Mouse (Mus musculus): ENCODE measurements around the gene Kcnd2. TPM values are rescaled to one million over a fixed set of nuclear protein-coding genes. Genes with fewer than 3 reads are reported as not detected.
"Not testable (repeated sequence)": the region's sequence is repeated elsewhere in the genome, so short reads cannot be mapped to it uniquely, and the experiment has no call there.

Kcnd2 gene
- total RNA-seq (2021) = 100 to 1,000 TPM in 1 of 2 experiments, 10 to 100 TPM in 1; 95.3 to 101 TPM
- long read RNA-seq, experiment 1, partial matches to known transcripts = 3 of 7 reads
- long read RNA-seq, experiment 1, other reads (novel, unspliced or antisense) = 4 of 7 reads
- long read RNA-seq, experiment 2, partial matches to known transcripts = 4 of 9 reads
- long read RNA-seq, experiment 2, other reads (novel, unspliced or antisense) = 5 of 9 reads

DNA sequence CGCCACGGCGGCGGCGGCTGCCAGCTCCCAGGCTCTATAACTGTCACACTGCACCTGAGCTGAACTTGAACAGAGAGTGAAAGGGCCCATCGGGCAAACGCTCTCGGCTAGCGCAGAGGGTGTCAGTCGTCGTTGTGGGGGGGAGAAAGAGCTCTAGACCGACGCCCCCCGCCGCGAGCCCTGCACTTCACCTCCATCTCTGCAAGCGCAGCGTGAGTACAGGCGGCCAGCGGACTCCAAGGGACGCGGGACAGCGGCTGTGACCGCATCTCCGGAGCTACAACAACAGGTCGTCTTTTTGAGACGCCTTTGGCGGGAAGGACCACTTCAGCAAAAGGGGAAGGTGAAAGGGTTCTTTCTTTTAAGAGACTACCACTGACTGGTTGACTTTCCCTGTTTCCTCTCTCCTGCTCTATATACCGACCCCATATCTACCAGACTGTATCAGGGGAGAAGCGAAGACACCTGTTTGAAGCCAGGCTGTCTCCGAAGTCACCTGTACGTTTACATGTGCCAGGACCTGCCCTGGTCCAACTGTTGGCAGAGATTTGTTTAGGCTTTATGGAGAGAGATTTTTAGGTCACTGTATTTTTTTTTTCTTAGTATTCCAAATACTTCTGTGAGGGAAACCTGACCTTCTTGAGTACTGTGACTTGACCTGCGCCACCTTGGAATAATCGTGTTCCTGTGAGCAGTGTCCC is at the start of gene Kcnd2:
Kcnd2 (plus strand) TSS at position 13 of the 701 bp plus-strand sequence.
- no peak for DNase-seq (ENCODE audit: low spot score in 2 of 2)

DNA sequence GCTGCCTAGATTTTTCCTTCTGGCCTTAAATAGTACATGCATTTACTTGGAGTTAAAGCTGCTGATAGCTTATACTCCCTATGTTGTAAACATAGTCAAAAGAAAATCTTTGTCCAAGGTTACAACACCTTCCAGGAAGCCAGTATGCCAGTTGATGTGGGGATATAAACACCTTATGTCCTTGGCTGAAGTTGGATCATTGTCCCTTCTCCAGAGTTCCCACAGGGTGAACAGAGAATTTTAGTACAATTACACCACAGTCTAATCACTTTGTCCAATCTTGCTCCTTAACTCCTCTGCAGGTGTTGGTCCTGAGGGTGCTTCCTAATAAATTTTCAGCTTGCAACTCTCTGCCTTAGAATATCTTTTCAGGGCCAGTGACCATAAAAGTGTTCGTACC is 48.7 kb upstream of the Kcnd2 start:
- DNase-seq (ENCODE audit: low spot score in 2 of 2) = no peak

DNA sequence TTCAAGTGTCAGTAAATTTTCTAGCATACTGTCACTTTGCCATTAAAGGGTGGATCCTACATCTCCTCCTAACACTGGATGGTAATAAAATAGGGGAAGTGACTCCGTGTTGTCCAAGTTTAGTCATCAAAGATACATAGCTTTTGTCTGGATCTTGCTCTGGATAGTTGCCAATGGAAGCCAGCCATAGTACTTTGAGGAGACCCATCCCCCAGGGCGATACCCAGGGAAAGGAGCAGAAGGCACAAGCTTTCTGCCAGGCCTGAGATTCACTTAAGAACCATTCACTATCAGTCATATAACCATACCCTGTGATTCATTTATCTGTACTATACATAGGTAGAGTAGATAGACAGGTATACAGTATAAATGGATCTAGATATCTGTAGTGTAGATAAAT is 20.0 kb upstream of the Kcnd2 start:
- DNase-seq (ENCODE audit: low spot score in 2 of 2) = no peak

DNA sequence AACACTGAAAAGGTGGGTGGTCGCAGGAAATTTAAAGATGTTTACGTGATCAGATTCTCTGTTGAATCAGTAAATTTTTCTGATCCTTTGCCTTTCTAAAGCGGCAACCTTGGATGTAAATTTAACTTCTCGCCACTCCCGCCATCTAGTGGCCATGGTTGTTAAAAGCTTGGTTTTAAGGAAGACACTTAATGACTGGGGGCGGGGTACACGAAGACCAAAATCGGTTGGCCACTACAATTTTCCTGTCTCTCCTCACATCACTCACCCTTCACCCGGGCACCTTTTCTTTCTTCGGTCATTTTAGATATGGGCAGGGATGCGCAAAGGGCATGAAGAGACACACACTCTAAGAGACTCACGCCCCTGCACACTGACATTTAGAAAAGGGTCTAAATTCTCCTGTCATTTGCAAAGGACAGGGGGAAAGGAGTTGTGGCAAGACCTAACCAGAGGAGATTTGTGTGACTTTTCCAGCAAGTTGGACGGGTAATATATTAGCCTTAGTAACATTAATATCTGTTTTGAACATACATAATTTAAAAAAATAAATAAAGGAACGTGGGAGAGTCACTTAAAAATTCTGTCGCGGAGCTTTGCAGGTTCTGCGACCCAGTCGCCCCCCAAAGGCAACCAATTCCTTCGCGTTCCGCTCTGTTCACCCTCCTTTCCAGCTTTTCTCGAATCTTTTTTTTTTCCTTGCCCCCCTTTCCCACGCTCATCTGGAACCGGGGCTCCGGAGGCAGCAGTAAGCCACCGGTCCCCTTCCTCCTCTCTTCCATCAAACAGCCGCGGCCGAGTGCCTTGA is 1.2 kb upstream of the Kcnd2 start:
- peak; percentile 81 to 90 for DNase-seq (ENCODE audit: low spot score in 2 of 2)

DNA sequence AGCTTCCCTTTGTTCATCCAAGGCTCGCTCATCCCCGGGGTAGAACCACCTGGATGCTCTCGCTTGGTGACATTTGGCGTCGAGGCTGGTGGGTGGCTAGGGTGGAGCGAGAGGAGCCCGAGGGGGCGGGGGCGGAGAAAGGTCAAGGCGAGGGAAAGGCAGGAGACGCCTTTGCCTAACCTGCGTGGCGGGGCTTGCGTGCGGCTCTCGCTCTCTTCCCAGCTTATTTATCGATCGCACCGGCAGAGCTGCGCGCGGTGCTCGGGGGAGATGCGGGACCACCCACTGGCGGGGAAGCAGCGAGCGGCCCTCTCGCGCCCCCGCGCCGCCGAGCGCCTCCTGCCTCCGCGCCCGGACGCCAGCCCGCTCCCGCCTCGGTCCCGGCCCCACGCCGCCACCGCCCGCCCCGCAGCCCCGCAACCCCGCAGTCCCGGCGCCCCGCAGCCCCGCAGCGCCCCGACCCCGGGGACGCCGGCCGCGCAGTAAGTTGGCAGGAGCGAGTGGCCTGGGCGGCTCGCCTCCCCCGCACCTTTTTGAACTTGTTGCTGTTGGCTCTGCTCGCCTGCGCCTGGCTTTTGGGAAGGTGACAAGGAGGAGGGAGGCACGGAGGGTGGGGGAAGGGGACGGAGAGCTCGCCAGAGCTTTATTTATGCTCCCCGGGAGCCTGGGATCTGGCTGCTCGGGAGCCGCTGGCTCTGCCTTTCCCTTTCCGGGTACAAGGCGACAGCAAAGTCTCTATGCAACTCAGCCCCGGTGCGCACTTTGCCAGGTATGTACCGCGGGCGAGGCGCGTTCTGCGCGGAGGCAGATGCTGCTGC is 421 bp upstream of the Kcnd2 start:
- peak; percentile 66 to 74 for DNase-seq (ENCODE audit: low spot score in 2 of 2)

DNA sequence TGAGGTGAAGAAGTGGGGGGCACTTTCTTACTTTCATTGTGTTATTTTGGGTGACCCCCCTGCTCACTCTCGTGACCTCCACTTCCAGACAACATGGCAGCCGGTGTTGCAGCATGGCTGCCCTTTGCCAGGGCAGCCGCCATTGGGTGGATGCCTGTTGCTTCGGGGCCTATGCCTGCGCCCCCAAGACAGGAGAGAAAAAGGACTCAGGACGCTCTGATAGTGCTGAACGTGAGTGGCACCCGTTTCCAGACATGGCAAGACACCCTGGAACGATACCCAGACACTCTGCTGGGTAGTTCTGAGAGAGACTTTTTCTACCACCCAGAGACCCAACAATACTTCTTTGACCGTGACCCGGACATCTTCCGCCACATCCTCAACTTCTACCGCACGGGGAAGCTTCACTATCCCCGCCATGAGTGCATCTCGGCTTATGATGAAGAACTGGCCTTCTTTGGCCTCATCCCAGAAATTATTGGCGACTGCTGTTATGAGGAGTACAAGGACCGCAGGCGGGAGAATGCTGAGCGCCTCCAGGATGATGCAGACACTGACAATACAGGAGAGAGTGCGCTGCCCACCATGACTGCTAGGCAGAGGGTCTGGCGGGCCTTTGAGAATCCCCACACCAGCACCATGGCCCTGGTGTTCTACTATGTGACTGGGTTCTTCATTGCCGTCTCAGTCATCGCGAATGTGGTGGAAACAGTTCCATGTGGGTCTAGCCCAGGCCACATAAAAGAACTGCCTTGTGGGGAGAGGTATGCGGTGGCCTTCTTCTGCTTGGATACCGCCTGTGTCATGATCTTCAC is 1.1 kb downstream of the Kcnd2 start:
- DNase-seq (ENCODE audit: low spot score in 2 of 2) = no peak

DNA sequence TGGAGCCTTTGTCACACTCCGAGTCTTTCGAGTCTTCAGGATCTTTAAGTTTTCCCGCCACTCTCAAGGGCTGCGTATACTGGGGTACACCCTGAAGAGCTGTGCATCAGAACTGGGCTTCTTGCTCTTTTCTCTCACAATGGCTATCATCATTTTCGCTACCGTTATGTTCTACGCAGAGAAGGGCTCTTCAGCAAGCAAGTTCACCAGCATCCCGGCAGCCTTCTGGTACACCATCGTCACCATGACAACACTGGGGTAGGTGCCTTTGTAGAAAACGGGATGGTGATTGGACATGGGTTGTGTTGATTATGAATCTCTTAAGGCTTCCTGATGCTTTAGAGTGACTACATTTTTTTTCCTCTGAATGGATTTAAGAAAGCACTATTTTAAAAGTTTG is 1.9 kb downstream of the Kcnd2 start:
- no peak for DNase-seq (ENCODE audit: low spot score in 2 of 2)

DNA sequence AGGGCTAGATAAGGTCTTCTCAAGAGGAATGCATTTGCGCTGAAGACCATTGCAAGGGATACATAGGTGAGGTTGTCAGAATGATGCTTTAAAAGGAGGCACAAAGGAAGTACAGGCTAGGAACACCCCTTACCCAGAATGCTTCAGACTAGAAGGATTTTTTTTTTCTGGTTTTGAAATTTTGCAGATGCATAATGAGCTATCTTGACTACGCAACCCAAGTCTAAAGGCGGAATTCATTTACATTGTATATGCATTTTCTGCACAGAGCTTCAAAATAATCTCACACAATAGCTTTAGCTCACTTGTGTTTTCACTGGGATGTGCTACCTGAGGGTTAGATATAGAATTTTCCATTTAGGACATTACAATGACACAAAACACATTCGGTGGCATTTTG is 10.8 kb downstream of the Kcnd2 start:
- no peak for DNase-seq (ENCODE audit: low spot score in 2 of 2)

DNA sequence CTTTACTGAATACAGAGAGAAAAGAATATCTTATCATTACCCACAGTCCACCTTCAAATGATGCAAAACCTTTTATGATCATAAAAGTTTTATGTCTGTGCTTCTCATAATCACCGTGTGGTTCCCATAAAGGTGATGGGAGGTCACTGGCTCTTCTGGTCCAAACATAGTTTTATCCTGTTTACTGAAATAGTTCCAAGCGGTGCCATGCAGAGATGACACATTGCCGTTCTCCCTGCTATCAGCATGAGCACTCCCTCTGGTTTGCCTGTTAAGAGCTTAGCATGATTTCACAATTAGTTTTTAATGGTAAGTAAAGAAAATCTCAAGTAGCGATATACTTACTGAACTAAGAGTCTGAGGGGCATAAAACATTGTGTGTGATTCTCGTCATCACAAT is 43.7 kb downstream of the Kcnd2 start:
- DNase-seq (ENCODE audit: low spot score in 2 of 2) = no peak

DNA sequence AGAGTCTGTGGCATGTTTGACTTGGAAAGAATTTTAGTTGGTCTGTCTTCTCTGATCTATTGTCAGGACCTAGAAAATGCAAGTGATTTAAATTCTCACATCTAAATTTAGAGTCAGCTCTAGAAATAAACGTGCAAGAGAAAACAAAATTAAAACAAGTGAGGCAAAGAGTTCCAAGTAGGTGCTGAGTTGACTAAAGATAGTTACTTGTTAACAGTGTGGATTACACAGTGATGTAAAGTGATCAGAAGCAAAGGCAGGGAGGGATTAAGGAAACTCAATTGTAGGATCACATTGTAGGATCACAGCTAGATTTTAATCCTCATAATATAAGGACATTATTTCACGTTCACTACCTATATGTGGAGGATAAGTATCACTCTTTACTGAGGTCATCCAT is 52.6 kb downstream of the Kcnd2 start:
- no peak for DNase-seq (ENCODE audit: low spot score in 2 of 2)

DNA sequence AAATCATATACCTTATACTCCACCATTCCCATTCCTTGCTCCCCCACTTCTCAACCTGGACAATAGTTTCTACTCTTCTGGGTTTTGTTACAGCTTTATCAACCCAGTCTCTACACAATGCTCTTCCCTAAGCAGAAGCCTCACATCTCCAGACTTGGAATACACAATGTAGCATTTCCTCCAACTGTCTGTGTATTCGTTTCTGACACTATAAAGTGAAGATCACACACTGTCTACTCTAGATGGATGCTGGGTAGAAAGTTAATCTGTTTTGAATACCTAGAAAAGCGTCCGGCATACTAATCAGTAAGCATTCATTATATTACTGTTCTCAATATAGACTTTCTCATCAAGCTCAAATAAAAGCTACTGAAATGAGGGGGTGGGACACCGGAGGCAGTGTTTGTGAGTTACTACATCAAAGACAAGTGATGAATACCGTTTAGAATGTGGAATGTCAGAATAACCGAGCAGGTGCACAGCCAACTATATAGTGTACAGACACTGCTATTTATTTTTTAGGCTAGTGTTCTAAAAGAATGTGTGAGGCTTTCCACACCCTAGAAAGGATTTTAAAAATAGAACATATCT is 62.1 kb downstream of the Kcnd2 start:
- DNase-seq (ENCODE audit: low spot score in 2 of 2) = no peak

DNA sequence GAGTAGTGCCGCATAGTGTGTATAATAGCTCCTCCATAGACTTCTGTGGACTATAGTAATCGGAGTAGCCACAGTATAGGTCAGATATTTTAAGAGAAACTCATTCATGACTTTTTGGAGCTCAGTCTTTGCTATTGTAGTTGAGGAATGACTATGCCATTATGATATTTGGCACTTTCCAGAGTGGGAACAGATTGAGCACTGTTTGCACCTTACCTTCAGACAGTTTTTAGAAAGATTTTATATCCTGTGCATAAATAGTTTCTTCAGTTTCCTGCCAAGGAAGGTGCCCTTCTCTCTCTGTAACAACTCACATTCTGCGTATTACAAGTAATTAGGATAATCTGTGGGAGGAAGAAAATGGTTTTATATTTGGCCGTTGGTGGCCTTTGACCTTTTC is 89.6 kb downstream of the Kcnd2 start:
- no peak for DNase-seq (ENCODE audit: low spot score in 2 of 2)

DNA sequence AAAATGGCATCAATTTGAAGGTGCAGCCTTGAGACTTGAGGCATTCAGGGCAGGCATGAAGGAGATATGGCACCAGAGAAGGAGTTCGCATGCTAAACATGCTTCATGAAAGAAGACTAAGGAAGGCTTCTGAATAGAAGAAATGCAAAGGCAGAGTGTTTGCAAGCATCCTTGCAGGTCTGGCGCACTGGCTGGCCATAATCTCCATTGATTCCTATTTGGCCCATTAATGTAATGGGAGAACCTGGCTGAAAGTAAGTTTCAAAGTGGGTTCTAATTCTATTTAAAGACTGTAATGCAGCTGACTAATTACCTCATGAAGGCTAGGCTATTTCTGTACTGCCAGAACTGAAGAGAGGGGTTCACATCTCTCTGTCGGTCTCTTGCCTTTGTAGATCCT is 94.9 kb downstream of the Kcnd2 start:
- DNase-seq (ENCODE audit: low spot score in 2 of 2) = no peak

DNA sequence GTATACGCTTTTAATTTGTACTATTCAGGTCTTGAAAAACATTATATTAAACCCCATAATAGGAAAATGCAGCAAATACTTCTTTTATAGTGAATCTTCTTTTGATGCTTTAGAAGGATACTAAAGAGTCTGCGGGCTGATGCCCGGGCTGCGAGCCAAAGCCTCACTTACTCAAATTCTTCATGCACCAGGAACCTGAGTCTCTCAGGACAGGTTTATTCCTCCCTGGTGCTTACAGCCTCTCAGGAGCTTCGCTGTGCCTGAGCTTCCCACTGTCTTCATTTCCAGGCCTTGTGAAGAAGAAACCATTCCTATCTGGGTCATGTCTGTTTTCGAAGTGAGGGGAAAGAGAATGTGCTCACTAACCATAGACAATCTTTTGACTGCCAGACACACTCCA is 106.1 kb downstream of the Kcnd2 start:
- no peak for DNase-seq (ENCODE audit: low spot score in 2 of 2)

DNA sequence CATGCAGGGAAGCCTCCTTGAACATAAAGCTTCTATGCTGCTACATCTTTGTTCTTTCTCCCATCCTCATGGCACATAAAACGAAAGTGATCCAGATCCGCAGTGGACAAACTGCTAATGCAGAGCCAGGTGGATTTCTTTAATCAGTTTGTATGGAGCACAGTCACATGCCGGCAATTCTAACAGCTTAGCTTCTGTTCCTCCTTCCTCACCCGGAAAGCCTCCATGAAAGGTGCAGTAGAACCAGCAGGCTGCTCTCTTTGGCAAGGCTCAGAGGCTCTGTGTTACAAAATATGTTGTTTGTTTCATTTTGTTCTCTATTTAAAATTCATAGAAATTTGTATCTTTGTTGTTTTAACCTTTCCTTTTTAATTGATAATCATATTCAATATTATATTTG is 106.9 kb downstream of the Kcnd2 start:
- peak in 1 of 2 experiments; percentile 29 for DNase-seq (ENCODE audit: low spot score in 2 of 2)

DNA sequence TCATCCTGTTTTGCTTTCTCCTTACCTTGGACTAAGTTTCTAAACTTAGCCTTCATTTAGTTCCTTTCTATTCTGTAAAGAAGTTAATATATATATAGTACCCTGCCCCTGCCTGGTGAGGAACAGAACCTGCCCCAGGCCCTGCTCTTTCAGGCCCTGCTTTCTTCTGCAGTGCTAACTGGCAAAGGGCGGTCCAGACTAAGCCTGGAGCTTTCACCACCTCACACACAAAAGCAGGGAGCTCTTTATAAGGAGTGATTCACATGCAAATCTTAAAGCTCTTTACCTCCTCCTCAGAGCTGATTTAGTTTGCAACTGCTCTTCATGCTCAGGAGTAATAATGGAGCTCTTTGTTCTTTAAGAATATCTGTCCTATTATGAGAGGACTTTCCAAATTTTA is 109.9 kb downstream of the Kcnd2 start:
- DNase-seq (ENCODE audit: low spot score in 2 of 2) = no peak

DNA sequence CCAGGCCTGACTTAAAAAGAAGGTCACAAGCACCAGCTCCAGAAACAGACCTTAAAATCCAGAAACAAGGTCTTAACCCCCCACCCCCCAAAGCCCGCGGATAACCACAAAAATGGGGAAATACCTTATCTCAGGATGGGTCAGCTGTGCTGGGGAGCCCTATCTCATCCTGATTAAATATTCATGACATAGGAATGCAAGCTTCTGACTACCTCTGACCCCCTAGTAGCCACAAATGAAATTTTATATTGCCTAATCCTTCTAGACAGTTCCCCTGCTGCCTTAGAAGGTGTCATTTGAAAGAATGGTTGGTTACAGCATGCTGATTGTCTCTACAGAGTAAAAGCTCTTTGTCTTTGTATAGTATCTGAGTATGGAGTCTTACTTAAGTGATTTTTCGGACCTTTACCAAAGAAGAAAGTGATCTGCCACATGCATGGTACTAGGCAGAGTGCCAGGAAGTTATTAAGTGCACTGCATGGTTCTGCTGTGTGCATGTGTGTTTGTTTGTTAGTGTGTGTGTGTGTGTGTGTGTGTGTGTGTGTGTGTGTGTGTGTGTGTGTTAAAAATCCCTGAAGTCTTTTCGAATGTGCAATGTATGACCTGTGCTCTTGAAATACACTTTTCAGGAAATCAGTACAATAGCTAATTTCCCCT is 111.9 kb downstream of the Kcnd2 start:
- DNase-seq (ENCODE audit: low spot score in 2 of 2) = no peak

DNA sequence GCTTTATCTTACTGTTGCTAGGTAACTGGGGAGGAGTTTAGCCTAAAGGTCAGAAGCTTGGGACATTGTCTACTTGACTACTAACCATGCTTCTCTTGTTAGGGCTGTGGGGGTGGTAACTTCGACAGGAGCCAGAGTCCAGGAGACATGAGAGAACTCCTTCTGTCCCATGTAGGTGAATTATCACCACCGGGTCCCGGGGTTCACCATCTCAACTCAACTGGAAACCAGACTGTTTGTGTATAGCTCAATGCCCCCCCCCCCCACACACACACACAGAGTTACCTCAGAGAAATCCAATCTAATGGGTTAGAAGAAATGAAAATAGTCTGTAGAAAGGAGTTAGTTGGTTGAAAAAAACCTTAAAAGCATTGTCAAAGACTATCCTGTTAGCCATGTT is 170.0 kb downstream of the Kcnd2 start:
- DNase-seq (ENCODE audit: low spot score in 2 of 2) = not testable (repeated sequence)

DNA sequence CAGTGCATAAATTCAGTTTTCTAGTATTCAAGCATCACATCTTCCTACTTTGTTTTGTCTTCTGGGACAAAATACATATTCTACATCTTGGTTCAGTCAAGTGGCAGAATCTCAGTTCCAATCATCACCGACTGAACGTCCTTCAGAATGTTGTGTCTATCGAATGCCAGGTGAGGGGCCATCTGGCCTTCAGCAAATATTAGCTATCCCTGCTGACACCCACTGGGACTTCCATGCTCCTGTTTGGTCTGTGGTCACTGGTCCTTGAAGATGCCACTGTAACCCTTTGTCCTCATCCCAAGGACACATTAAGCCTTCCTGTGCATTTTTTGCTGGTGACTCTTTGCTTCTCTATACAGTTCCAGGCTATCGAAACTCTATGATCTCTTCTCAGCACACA is 176.5 kb downstream of the Kcnd2 start:
- no peak for DNase-seq (ENCODE audit: low spot score in 2 of 2)

DNA sequence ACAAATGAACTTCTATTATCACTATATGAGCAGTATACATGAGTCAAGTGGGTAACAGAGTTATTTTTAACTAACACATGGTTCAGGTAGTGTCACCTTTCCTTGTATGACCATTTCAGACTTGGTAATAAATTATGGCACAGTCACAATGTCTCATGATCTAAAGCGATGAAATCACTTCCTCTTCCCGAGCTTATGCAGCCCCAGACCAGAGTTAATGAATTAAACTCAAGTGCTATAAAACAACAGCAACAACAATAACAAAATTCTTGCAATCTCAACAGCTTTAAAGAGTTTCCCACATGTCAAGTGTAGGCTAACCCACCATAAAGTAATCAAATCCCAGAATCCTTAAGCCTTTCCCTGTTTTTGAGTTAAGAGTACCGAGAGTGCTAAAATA is 198.4 kb downstream of the Kcnd2 start:
- no peak for DNase-seq (ENCODE audit: low spot score in 2 of 2)

All from layer of hippocampus, postnatal 14 days (tissue).